Mouse (Mus musculus) liver, embryonic 13.5 days (tissue): ENCODE measurements at regions not wholly inside any gene's neighbourhood (a gene's known extent, or its start where the extent isn't known, plus 50 kb on each side); places are given as distances from the start of the nearest gene placed in this dataset.
A peak's percentile ranks its signal among the peaks of the same experiment; 100 is the strongest.

Experiments used
- ATAC-seq: fragments of 200-750 bp; cut with Nextera tagmentation; 2 replicates; pipeline ENCODE4 v1.8.0; 2017; ENCODE audit warnings: low read depth, mild to moderate bottlenecking, moderate number of reproducible peaks, moderate library complexity
- DNase-seq: peaks from one replicate; pipeline ENCODE4 v3.0.0; 2022
- H3K27ac ChIP-seq: fragments of 300-500 bp; sonication (generic); 2 replicates; pipeline ENCODE4 v1.5.1; 2015; ENCODE audit warnings: moderate library complexity, mild to moderate bottlenecking, inconsistent platforms
- H3K27me3 ChIP-seq: fragments of 300-500 bp; sonication (generic); 2 replicates; pipeline ENCODE4 v1.6.1; 2015; ENCODE audit warnings: mild to moderate bottlenecking, inconsistent platforms
- H3K36me3 ChIP-seq: fragments of 300-500 bp; sonication (generic); 2 replicates; pipeline ENCODE4 v1.6.1; 2015; ENCODE audit warnings: mild to moderate bottlenecking, inconsistent platforms
- H3K4me1 ChIP-seq: fragments of 300-500 bp; sonication (generic); replicated peaks from 2 replicates; pipeline ENCODE4 v1.6.1; 2015; ENCODE audit warnings: inconsistent platforms
- H3K4me2 ChIP-seq: fragments of 300-500 bp; sonication (generic); 2 replicates; pipeline ENCODE4 v1.6.1; 2015; ENCODE audit warnings: inconsistent platforms, mild to moderate bottlenecking, moderate library complexity
- H3K4me3 ChIP-seq: fragments of 300-500 bp; sonication (generic); replicated peaks from 2 replicates; pipeline ENCODE4 v1.5.1; 2015; ENCODE audit warnings: mild to moderate bottlenecking, inconsistent platforms
- H3K9ac ChIP-seq: fragments of 300-500 bp; sonication (generic); 2 replicates; pipeline ENCODE4 v1.6.1; 2015; ENCODE audit warnings: mild to moderate bottlenecking, inconsistent platforms
- H3K9me3 ChIP-seq: fragments of 300-500 bp; sonication (generic); replicated peaks from 2 replicates; pipeline ENCODE4 v1.6.1; 2016; ENCODE audit warnings: inconsistent platforms
- WGBS: fragments of 180-500 bp; shearing (Covaris S2); methylation state at CpG from one replicate; pipeline ENCODE4 v1.1.7; 2015; ENCODE audit not compliant: insufficient replicate concordance; 5-methylcytosine and 5-hydroxymethylcytosine counted together

DNA sequence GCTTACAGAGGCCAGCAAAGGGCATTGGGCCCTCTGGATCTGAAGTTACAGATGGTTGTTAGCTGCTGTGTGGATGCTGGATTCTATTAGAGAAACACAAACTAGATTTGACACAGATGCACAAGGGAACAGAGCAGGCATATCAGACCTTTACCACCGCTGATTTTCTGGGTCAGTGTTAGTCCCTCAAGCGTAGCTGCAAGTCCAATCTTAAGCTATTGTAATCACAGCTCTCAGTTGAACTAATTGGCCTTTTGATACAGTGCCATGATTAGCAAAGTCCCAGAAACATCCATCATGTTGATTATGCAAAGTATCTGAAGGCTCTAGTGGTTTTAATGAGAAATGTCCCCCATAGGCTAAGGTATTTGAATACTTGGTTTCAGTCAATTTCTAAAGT lies 54.2 kb upstream of the Plppr5 start:
- Histone ChIP-seq H3K4me3 (no peak overlapping the region), H3K9me3 (no peaks in the 10 kb centered on the region), H3K9ac (no peak overlapping the region), H3K27ac (no peak overlapping the region), H3K4me2 (no peak overlapping the region), H3K36me3 (no peaks in the 10 kb centered on the region), H3K27me3 (no peaks in the 10 kb centered on the region), H3K4me1 (no peaks in the 10 kb centered on the region)
- no peak for ATAC-seq
- 55% methylated on average over 2 of the region's 2 CpGs for whole genome bisulfite sequencing
- no peak for DNase-seq

DNA sequence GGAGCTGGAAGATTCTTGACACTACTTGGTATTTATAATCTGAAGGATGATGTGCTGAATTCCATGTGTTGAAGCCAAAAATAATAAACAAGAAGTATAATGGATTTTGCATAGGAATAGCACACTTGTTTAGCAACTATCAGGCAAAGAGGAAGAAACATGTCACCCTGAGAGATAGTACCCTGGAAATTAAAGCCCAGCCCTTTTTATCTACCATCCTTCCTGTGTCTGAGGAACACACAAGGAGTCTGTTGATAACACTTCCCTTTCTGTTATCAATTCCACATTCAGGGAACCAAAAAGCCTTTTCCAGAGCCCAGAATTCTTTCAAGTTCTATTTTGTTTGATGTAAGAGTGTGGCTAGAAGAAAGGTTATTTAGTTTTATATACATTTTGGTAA lies 66.5 kb upstream of the Plppr5 start:
- Histone ChIP-seq H3K4me3 (no peak overlapping the region), H3K27me3 (no peaks in the 10 kb centered on the region), H3K9me3 (no peaks in the 10 kb centered on the region), H3K36me3 (no peaks in the 10 kb centered on the region), H3K4me1 (peaks cover 12% of the 10 kb centered on the region), H3K4me2 (no peak overlapping the region), H3K27ac (peak overlapping the region; percentile 43), H3K9ac (no peak overlapping the region)
- peak; percentile 90 for ATAC-seq
- peak; percentile 2 for DNase-seq

DNA sequence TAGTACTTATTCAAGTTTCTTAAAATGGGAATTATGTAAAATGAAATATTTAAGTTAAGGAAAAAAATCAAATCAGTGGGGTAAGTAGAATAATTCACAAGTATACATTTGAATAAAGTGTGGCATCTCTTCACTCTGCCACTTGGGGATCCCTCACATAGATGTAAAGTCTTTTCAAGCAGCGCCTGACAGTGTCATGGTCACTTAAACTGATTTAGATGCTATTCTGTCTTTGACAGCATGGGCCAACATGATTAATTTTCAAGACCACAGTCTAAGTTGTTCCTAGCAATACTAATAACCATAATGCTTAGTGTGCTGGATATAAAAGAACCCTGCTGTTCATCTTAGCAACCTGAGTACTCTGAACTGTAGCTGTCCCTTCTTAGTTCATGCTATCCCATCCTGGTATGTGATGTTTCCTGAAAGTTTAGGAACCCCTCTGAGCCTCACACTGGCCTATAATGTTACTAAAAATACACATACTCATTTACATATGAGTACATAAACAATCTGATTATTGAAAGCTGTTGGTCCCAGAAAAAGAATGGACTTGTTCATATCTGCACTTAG lies 68.4 kb upstream of the Plppr5 start:
- Histone ChIP-seq H3K27me3 (no peaks in the 10 kb centered on the region), H3K4me3 (no peak overlapping the region), H3K27ac (no peak overlapping the region), H3K9me3 (no peaks in the 10 kb centered on the region), H3K36me3 (no peaks in the 10 kb centered on the region), H3K9ac (no peak overlapping the region), H3K4me2 (no peak overlapping the region), H3K4me1 (peaks cover 12% of the 10 kb centered on the region)
- 67% methylated on average over 1 of the region's 1 CpGs for WGBS
- DNase-seq: no peak
- no peak for ATAC-seq

DNA sequence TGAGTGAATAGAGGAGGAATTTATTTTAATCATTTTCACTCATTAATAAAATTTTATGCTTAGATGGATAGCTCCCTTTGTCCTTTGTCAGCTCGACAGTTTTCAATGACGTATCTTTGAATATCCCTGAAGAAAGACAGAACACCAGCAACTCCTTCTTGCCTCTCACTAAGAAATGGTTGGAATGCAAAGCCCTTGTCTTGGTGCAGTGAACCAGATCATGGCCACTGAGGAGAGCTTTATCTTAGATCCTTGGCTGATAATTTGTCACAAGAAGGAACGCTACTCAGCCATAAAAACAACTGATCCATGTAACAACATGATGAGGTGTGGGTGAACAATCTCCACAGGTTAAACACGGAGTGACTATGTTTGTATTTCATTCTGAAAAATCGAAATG lies 73.5 kb upstream of the Plppr5 start:
- no peak for DNase-seq

DNA sequence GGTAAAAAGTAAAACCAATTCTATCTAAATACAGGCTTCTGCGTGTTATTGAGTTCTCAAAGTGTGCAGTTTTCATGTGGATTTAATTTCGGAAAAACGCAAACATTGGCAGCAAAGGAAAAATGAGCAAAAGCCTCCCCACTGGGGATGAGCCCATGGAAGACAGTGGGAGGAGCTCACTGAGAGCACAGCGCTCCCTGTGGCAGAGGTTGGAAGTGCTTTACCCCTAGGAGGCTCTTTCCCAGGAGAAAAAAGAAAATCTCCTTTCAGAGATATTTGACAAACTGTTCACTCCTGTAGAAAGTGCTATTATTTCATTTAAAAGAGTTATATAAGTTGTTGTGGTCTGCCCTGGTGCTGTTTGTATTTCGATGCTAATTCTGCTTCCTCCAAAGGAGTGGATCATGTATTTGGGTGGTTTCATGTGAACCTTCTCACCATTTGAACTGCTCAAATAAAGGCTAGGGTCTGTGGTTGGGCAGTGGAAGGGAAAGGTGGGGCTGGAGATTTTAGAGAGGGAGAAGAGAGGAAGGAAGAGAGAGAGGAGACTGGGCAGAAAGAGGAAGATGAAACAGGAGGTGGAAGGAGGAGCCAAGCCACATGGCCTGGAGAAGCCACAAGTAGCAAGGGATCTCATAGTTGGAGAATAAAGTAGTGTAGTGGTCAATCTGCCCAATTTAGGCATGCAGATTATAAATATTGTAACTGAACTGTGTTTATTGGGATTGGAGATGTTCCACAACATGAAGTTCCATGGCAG lies 76.3 kb upstream of the Plppr5 start:
- no peaks in the 10 kb centered on the region for H3K4me1 ChIP-seq
- H3K9ac ChIP-seq: no peak overlapping the region
- H3K36me3 ChIP-seq: no peaks in the 10 kb centered on the region
- H3K9me3 ChIP-seq: no peaks in the 10 kb centered on the region
- no peak overlapping the region for H3K4me3 ChIP-seq
- no peak for ATAC-seq
- 72% methylated on average over 5 of the region's 5 CpGs for WGBS
- DNase-seq: no peak
- no peak overlapping the region for H3K4me2 ChIP-seq
- H3K27ac ChIP-seq: no peak overlapping the region
- no peaks in the 10 kb centered on the region for H3K27me3 ChIP-seq

More for the DNA sequence above, 73.5 kb upstream of the Plppr5 start:
- Histone ChIP-seq H3K9me3 (no peaks in the 10 kb centered on the region), H3K4me2 (no peak overlapping the region), H3K27ac (no peak overlapping the region), H3K4me1 (no peaks in the 10 kb centered on the region), H3K9ac (no peak overlapping the region), H3K27me3 (no peaks in the 10 kb centered on the region), H3K4me3 (no peak overlapping the region), H3K36me3 (no peaks in the 10 kb centered on the region)
- no peak for ATAC-seq
- whole genome bisulfite sequencing: 73% methylated on average over 5 of the region's 5 CpGs

DNA sequence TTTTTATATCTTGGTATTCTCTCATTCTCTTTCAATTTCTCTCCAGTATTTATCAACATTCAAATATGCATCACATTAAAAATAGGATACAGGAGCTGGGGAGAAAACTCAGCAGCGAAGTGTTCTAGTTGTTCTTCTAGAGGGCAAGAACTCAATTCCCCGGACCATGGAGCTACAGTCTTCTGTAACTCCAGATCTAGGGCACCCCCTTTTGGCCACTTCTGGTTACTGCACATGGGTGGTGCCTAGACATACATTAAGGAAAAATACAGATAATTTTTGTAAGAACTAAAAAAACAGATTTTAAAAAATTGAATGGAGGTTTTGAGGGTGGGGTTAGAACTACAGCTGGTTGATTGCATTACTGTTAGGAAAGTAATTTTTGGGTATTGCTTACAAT lies 80.5 kb upstream of the Plppr5 start:
- Histone ChIP-seq H3K27ac (no peak overlapping the region), H3K4me2 (no peak overlapping the region), H3K36me3 (no peaks in the 10 kb centered on the region), H3K4me1 (no peaks in the 10 kb centered on the region), H3K9me3 (no peaks in the 10 kb centered on the region), H3K4me3 (no peak overlapping the region), H3K27me3 (no peaks in the 10 kb centered on the region), H3K9ac (no peak overlapping the region)
- whole genome bisulfite sequencing: 29% methylated on average over 2 of the region's 2 CpGs
- no peak for ATAC-seq
- DNase-seq: peak; percentile 40

DNA sequence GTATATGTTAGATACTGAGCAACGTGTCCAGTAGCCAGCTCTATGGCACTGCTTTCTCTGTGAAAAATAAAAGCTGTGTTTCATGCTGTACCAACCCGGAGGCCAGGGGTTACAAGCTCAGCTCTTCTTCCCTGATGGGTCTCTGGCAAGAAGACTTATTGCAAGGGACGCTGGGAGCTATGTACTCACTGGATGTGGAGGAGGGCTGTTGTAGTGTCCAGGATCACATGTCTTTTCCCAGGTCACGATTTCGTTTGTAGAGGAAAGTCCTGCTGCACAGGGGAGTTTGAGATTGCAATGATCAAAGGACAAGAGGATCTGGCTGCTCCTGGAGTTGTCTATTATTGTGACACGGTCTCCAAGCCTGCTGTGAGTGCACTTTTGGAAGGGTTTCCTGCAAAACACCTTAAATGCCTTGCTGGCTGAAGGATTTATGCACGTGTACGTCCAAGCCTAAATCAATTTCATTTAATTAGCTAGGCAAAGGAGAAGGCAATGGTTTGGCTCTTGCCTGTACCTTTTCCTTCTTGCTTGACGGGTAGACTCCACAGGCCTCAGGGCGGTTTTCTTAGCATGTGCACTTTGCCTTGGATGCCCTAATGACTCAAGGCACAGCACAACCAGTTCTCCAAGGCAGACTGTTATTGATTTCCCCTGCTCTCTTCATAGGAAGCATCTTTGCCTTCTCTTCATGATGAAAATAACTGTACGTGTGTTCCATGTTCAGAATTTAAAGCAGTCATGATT lies 87.2 kb upstream of the Plppr5 start:
- 60% methylated on average over 11 of the region's 11 CpGs for WGBS
- no peaks in the 10 kb centered on the region for H3K4me1 ChIP-seq
- no peaks in the 10 kb centered on the region for H3K36me3 ChIP-seq
- no peak overlapping the region for H3K27ac ChIP-seq
- no peak for DNase-seq
- no peak overlapping the region for H3K9ac ChIP-seq
- H3K9me3 ChIP-seq: no peaks in the 10 kb centered on the region
- no peak for ATAC-seq
- no peak overlapping the region for H3K4me3 ChIP-seq
- H3K4me2 ChIP-seq: no peak overlapping the region
- H3K27me3 ChIP-seq: no peaks in the 10 kb centered on the region

DNA sequence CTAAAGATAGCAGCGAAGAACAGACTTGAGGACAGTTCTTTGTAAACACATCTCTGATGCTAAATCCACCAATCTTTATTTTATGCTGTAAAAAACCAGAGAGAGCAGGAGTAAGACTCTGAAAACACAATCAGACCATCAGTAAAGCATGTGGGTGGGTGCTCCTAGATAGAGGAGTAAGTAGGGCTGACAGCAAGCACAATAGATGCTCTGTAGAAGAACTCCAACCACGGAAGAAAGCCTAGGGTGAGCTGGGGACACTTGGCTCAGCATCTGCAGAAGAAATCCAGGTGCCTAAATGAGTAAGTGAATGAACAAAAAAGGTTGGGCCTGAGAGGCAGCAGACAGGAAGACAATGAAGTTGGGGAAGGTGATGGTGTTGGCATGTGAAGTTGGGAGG lies 88.3 kb upstream of the Plppr5 start:
- ATAC-seq: no peak
- Histone ChIP-seq H3K4me2 (no peak overlapping the region), H3K4me1 (no peaks in the 10 kb centered on the region), H3K9ac (no peak overlapping the region), H3K36me3 (no peaks in the 10 kb centered on the region), H3K27ac (no peak overlapping the region), H3K27me3 (no peaks in the 10 kb centered on the region), H3K4me3 (no peak overlapping the region), H3K9me3 (no peaks in the 10 kb centered on the region)
- WGBS: 52% methylated on average over 2 of the region's 2 CpGs
- DNase-seq: no peak

DNA sequence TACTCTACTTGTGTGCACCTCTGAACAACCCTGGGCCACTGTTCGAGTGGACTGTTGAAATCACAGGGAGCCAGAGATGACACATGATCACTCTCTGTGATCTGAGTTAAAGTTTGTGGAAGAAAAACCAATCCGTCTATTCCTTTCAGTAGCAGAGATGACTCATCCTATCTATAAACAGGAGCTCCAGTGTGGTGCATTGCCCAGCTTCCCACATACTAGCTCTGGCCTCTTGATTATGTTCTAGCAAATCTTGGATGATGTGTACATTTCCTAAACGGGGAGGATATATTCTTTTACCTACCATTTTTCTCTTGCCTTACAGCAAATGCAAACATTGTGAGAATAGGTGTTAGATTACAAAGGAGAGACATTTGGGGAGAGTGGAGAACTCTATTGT lies 94.5 kb upstream of the Plppr5 start:
- DNase-seq (no peak), ATAC-seq (no peak)
- Histone ChIP-seq H3K4me2 (no peak overlapping the region), H3K9ac (no peak overlapping the region), H3K9me3 (no peaks in the 10 kb centered on the region), H3K36me3 (no peaks in the 10 kb centered on the region), H3K4me1 (no peaks in the 10 kb centered on the region), H3K4me3 (no peak overlapping the region), H3K27me3 (no peaks in the 10 kb centered on the region), H3K27ac (no peak overlapping the region)
- 46% methylated on average over 3 of the region's 3 CpGs for WGBS

DNA sequence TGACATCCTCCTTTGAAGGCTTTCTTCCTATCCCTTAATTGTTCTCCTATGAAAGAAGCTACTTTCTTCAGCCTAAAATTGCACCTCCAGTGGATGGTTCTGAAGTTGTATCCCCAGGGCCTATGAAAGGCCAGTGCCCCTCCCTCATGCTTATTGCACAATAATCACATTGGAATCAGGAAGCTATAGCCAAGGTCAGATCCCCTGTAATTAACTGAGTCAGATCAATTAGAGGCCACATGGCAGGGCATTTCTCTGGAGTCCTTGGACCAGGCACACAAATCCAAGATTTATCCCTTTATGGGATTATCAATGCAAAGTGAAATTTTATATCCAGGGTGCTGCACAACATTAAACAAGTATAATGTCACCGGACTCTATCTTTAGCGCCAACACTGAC lies 98.8 kb upstream of the Plppr4 start:
- no peak overlapping the region for H3K4me2 ChIP-seq
- no peaks in the 10 kb centered on the region for H3K27me3 ChIP-seq
- no peak for DNase-seq
- no peak overlapping the region for H3K9ac ChIP-seq
- no peak overlapping the region for H3K27ac ChIP-seq
- no peaks in the 10 kb centered on the region for H3K36me3 ChIP-seq
- H3K9me3 ChIP-seq: no peaks in the 10 kb centered on the region
- no peak for ATAC-seq
- H3K4me3 ChIP-seq: no peak overlapping the region
- 74% methylated on average over 2 of the region's 2 CpGs for WGBS
- H3K4me1 ChIP-seq: no peaks in the 10 kb centered on the region

DNA sequence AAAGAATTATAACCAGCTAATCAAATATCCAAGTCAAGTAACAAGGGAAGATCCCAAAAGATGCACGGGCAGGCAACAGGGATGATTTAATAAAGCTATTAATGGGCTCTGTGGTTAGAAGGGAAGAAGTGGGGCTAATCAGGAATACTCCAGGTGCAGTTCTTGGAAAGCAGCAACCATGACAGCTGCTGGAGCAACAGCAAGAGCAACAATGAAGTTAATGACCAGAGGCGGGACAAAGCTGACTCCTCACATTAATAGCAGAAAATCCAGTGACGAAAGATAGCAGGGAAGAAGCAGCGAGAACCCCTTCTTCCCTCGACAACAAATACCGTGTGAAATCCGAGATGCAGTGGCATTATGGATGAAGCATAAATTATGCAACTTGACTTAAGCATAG lies 89.9 kb upstream of the Plppr4 start:
- no peak overlapping the region for H3K9ac ChIP-seq
- no peak overlapping the region for H3K27ac ChIP-seq
- WGBS: 62% methylated on average over 7 of the region's 7 CpGs
- DNase-seq: no peak
- no peaks in the 10 kb centered on the region for H3K36me3 ChIP-seq
- no peak overlapping the region for H3K4me2 ChIP-seq
- H3K9me3 ChIP-seq: no peaks in the 10 kb centered on the region
- ATAC-seq: no peak
- H3K4me3 ChIP-seq: no peak overlapping the region
- H3K4me1 ChIP-seq: no peaks in the 10 kb centered on the region
- no peaks in the 10 kb centered on the region for H3K27me3 ChIP-seq

DNA sequence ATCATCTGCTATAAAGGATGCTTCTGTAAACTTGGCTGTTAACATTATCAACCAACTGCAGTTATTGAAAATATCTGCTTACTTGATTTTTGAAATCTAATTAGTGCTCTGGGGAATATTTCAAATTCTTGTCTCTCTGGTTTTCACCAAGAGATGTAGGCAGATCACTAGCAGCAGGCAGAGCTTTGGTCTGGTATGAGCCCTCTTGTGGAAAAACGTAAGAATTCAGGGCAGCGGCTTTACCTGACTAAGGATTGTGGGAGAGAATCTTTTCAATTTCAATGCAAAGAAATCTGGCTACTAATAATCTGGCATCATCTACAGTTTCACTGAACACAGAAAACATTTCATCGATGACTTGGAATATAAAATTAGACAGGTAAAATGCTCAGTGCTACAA lies 81.2 kb upstream of the Plppr4 start:
- Histone ChIP-seq H3K27me3 (no peaks in the 10 kb centered on the region), H3K4me2 (no peak overlapping the region), H3K9ac (no peak overlapping the region), H3K27ac (no peak overlapping the region), H3K9me3 (no peaks in the 10 kb centered on the region), H3K4me3 (no peak overlapping the region), H3K4me1 (peaks cover 13% of the 10 kb centered on the region), H3K36me3 (no peaks in the 10 kb centered on the region)
- ATAC-seq: no peak
- 61% methylated on average over 3 of the region's 3 CpGs for WGBS
- DNase-seq: no peak
